Mouse (Mus musculus): ENCODE results near the gene Supt20.

GRCm38 (mm10) chr3:54651576-54651975, 41.0 kb upstream of the Supt20 start:
- TF ChIP-seq CTCF (IDR thresholded peaks at IDR 0.05; ENCODE audit: extremely low read depth, insufficient read depth, low read length) = no peak
- TF ChIP-seq POLR2A (IDR thresholded peaks at IDR 0.05; ENCODE audit: extremely low read depth, insufficient read depth, low read length) = no peak
